Comparison of ENCODE assay signal across 7 mouse cellular contexts in genomic region chr13:51845591-51846191, GRCm38 (mm10). TPM values are rescaled to one million over a fixed set of nuclear protein-coding genes. Genes with fewer than 3 reads are reported as not detected.
DNase-seq lines count a peak whose midpoint lies in the region; ATAC-seq and TF ChIP-seq lines count a peak whose summit lies in the region.

No protein-coding gene starts in this region.

- peak overlapping the region; percentile 48 for H3K4me3 ChIP-seq in embryonic facial prominence, embryonic 11.5 days (ENCODE audit: low read depth, low read length)
- peak overlapping the region; percentile 67 for H3K4me3 ChIP-seq in limb, embryonic 13.5 days
- H3K4me3 ChIP-seq in midbrain, embryonic 16.5 days (ENCODE audit: low read depth, low read length) = peak overlapping the region; percentile 47
- peak overlapping the region; percentile 77 for H3K4me3 ChIP-seq in spleen, adult 2 months (ENCODE audit: extremely low read depth, insufficient read depth, insufficient read length)

- H3K9ac ChIP-seq in embryonic facial prominence, embryonic 11.5 days (replicated peaks; ENCODE audit: low read length) = peak overlapping the region; percentile 59
- H3K9ac ChIP-seq in limb, embryonic 13.5 days = peak overlapping the region; percentile 71
- peak overlapping the region; percentile 73 for H3K9ac ChIP-seq in midbrain, embryonic 16.5 days (ENCODE audit: low read depth, low read length)

- H3K27me3 ChIP-seq in embryonic facial prominence, embryonic 11.5 days (ENCODE audit: control insufficient read depth, insufficient read depth, low read length) = peaks cover 3% of the 10 kb centered on the region; the same call in 1 of the 2 replicates
- peaks cover 10% of the 10 kb centered on the region; the same call in 1 of the 2 replicates for H3K27me3 ChIP-seq in limb, embryonic 13.5 days
- peaks cover 7% of the 10 kb centered on the region; the same call in 1 of the 2 replicates for H3K27me3 ChIP-seq in midbrain, embryonic 16.5 days (ENCODE audit: control insufficient read depth, insufficient read depth, low read depth, low read length)
- H3K27me3 ChIP-seq in spleen, adult 2 months (ENCODE audit: control insufficient read depth, insufficient read depth, low read length) = no peaks in the 10 kb centered on the region

- TF ChIP-seq POLR2A in spleen, adult 2 months (IDR thresholded peaks at IDR 0.05; ENCODE audit: low read depth, low read length) = no peak

- no peaks in the 10 kb centered on the region for H3K36me3 ChIP-seq in embryonic facial prominence, embryonic 11.5 days (replicated peaks; ENCODE audit: control insufficient read depth, insufficient read depth, low read depth, low read length)
- no peaks in the 10 kb centered on the region for H3K36me3 ChIP-seq in limb, embryonic 13.5 days
- no peaks in the 10 kb centered on the region for H3K36me3 ChIP-seq in midbrain, embryonic 16.5 days (ENCODE audit: control insufficient read depth, insufficient read depth, low read length)
- no peaks in the 10 kb centered on the region for H3K36me3 ChIP-seq in spleen, adult 2 months (ENCODE audit: control insufficient read depth, insufficient read depth, low read length)

- no peaks in the 10 kb centered on the region for H3K9me3 ChIP-seq in embryonic facial prominence, embryonic 11.5 days (replicated peaks; ENCODE audit: control insufficient read depth, low read length)
- no peaks in the 10 kb centered on the region for H3K9me3 ChIP-seq in limb, embryonic 13.5 days
- no peaks in the 10 kb centered on the region for H3K9me3 ChIP-seq in midbrain, embryonic 16.5 days (replicated peaks; ENCODE audit: control insufficient read depth, low read length, poor library complexity, severe bottlenecking)

- peak overlapping the region; percentile 70 for H3K27ac ChIP-seq in embryonic facial prominence, embryonic 11.5 days (replicated peaks; ENCODE audit: low read depth, low read length)
- peak overlapping the region; percentile 56; the same call in 1 of the 2 replicates for H3K27ac ChIP-seq in limb, embryonic 13.5 days
- peak overlapping the region; percentile 65 for H3K27ac ChIP-seq in midbrain, embryonic 16.5 days (ENCODE audit: low read length)
- peak overlapping the region; percentile 80 for H3K27ac ChIP-seq in spleen, adult 2 months (ENCODE audit: insufficient read depth, low read length)

- TF ChIP-seq CTCF in spleen, adult 2 months (IDR thresholded peaks at IDR 0.05; ENCODE audit: extremely low read depth, insufficient read depth, insufficient read length, insufficient replicate concordance) = peak; percentile 56; the same call in 1 of the 2 replicates

- ATAC-seq in embryonic facial prominence, embryonic 11.5 days (replicated peaks; ENCODE audit: insufficient number of reproducible peaks, low FRiP score, low TSS enrichment, low read depth) = peak; percentile 24; the same call in 1 of the 2 replicates
- ATAC-seq in limb, embryonic 13.5 days (ENCODE audit: low FRiP score, low read depth) = peak; percentile 38
- peak; percentile 65 for ATAC-seq in midbrain, embryonic 16.5 days

- peak; percentile 78 for DNase-seq in adrenal gland, adult 8-10 months
- DNase-seq in embryonic facial prominence, embryonic 11.5 days (ENCODE audit: low spot score) = peak; percentile 87
- DNase-seq in heart, adult 18-20 months = peak; percentile 87 to 94
- DNase-seq in kidney, adult 8-10 months = peak; percentile 70 to 80
- DNase-seq in spleen, adult 2 months (ENCODE audit: low read depth in 1 of 2, low spot score in 2 of 2) = peak in 1 of 2 experiments; percentile 82

- under 1% methylated on average over 45 of the region's 45 CpGs for WGBS in embryonic facial prominence, embryonic 11.5 days
- WGBS in limb, embryonic 13.5 days = under 1% methylated on average over 45 of the region's 45 CpGs
- WGBS in midbrain, embryonic 16.5 days = under 1% methylated on average over 45 of the region's 45 CpGs
- under 1% methylated on average over 45 of the region's 45 CpGs for WGBS in spleen, adult 2 months

- peaks cover 12% of the 10 kb centered on the region for H3K4me1 ChIP-seq in embryonic facial prominence, embryonic 11.5 days (ENCODE audit: control insufficient read depth, insufficient read depth, low read length)
- H3K4me1 ChIP-seq in limb, embryonic 13.5 days = peaks cover 61% of the 10 kb centered on the region
- H3K4me1 ChIP-seq in midbrain, embryonic 16.5 days (ENCODE audit: control insufficient read depth, insufficient read depth, low read length) = peaks cover 27% of the 10 kb centered on the region
- H3K4me1 ChIP-seq in spleen, adult 2 months (ENCODE audit: control insufficient read depth, insufficient read depth, insufficient read length) = peaks cover 18% of the 10 kb centered on the region; the same call in 1 of the 2 replicates

- H3K4me2 ChIP-seq in embryonic facial prominence, embryonic 11.5 days (ENCODE audit: low read depth, low read length) = peak overlapping the region; percentile 90
- peak overlapping the region; percentile 94 for H3K4me2 ChIP-seq in limb, embryonic 13.5 days (replicated peaks)
- H3K4me2 ChIP-seq in midbrain, embryonic 16.5 days (ENCODE audit: low read length) = peak overlapping the region; percentile 97

RNA-seq across cellular contexts. Expression of gene Gadd45g, which starts 0.8 kb away (rescaled TPM):
- 10 to 100 TPM; 13.3 to 61.3 (median 18.6) TPM for total RNA-seq in adrenal gland, adult 8-10 months (2022)
- 57.1 and 62.0 TPM in 2 replicates for polyA plus RNA-seq in embryonic facial prominence, embryonic 11.5 days (2014; fragmentation: Nextera tagmentation; extraction: Ambion mirVana)
- 10 to 100 TPM; 11.7 to 13.8 TPM for total RNA-seq in heart, adult 18-20 months (2021)
- 47.3 and 49.5 TPM in 2 replicates for polyA plus RNA-seq in limb, embryonic 13.5 days (2015; fragmentation: Nextera tagmentation; extraction: Ambion mirVana)
- polyA plus RNA-seq in midbrain, embryonic 16.5 days (2015; fragmentation: Nextera tagmentation; extraction: Ambion mirVana) = 44.2 and 45.5 TPM in 2 replicates
- polyA plus RNA-seq in spleen, adult 2 months (2012; rRNA removed) = 14.6 and 19.8 TPM in 2 replicates

RNA-seq across cellular contexts. Expression of gene Sema4d, which starts 52.1 kb away (rescaled TPM):
- 10 to 100 TPM in 3 of 4 experiments, 1 to 10 TPM in 1; 8.9 to 23.2 (median 16.2) TPM for total RNA-seq in adrenal gland, adult 8-10 months (2022)
- 5.4 and 6.7 TPM in 2 replicates for polyA plus RNA-seq in embryonic facial prominence, embryonic 11.5 days (2014; fragmentation: Nextera tagmentation; extraction: Ambion mirVana)
- 10 to 100 TPM; 57.5 to 67.5 TPM for total RNA-seq in heart, adult 18-20 months (2021)
- 4.4 and 5.8 TPM in 2 replicates for polyA plus RNA-seq in limb, embryonic 13.5 days (2015; fragmentation: Nextera tagmentation; extraction: Ambion mirVana)
- polyA plus RNA-seq in midbrain, embryonic 16.5 days (2015; fragmentation: Nextera tagmentation; extraction: Ambion mirVana) = 15.4 and 16.7 TPM in 2 replicates
- 77.0 and 103 TPM in 2 replicates for polyA plus RNA-seq in spleen, adult 2 months (2012; rRNA removed)
